In the genomic region with DNA sequence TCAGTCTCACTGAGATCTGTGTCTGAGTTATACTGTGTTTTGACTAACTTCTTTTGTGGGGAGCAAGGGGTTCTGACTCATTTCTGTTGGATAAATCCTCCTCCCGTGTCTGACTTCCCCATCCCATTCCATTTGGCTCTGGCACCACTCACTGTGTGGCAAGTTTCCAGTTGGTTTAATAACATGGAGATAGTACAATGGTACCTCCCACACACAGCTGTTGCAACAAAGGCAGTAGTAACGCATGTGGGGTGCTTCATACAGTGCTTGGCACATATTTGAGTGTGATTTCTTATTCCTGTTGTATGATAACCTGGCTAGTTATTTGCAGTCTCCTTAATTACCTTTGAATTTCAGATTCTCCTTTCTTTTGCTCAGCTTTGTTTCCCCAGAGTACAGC, we compare ENCODE assay signal across 16 mouse cellular contexts. TPM values are rescaled to one million over a fixed set of nuclear protein-coding genes. Genes with fewer than 3 reads are reported as not detected.
DNase-seq lines count a peak whose midpoint lies in the region; ATAC-seq lines count a peak whose summit lies in the region.
"Had no signal": no experiment of that assay in that cellular context is flagged by ENCODE, and none has a peak within 500 bp of the region (broad histone marks: within the 10 kb centered on the region; RNA-seq: fewer than 3 reads in every experiment).

No protein-coding gene starts in this region.

- H3K27ac ChIP-seq in heart, embryonic 10.5 days = no peak overlapping the region
- H3K27ac ChIP-seq: hindbrain, embryonic 10.5 days; limb, embryonic 10.5 days; lung, embryonic 15.5 days; midbrain, embryonic 15.5 days; stomach, embryonic 15.5 days had no signal

- 61% methylated on average over 2 of the region's 2 CpGs for WGBS in heart, embryonic 10.5 days

- no peak for ATAC-seq in erythroid progenitor cell, adult 5-6 weeks (replicated peaks; ENCODE audit: low FRiP score, poor library complexity, severe bottlenecking)
- ATAC-seq: midbrain, embryonic 15.5 days had no signal

- H3K4me3 ChIP-seq in heart, embryonic 10.5 days = no peak overlapping the region
- H3K4me3 ChIP-seq: hindbrain, embryonic 10.5 days; limb, embryonic 10.5 days; lung, embryonic 15.5 days; midbrain, embryonic 15.5 days; stomach, embryonic 15.5 days had no signal

- H3K4me1 ChIP-seq in heart, embryonic 10.5 days = no peaks in the 10 kb centered on the region
- H3K4me1 ChIP-seq: hindbrain, embryonic 10.5 days; limb, embryonic 10.5 days; lung, embryonic 15.5 days; midbrain, embryonic 15.5 days; stomach, embryonic 15.5 days had no signal

- no peaks in the 10 kb centered on the region for H3K27me3 ChIP-seq in heart, embryonic 10.5 days (ENCODE audit: insufficient read depth, poor library complexity, severe bottlenecking)
- H3K27me3 ChIP-seq: lung, embryonic 15.5 days; midbrain, embryonic 15.5 days; stomach, embryonic 15.5 days had no signal

- no peaks in the 10 kb centered on the region; the same call in 1 of the 2 replicates for H3K36me3 ChIP-seq in heart, embryonic 10.5 days
- H3K36me3 ChIP-seq: limb, embryonic 10.5 days; lung, embryonic 15.5 days; midbrain, embryonic 15.5 days; stomach, embryonic 15.5 days had no signal

- H3K9me3 ChIP-seq in heart, embryonic 10.5 days = no peaks in the 10 kb centered on the region
- H3K9me3 ChIP-seq: hindbrain, embryonic 10.5 days; limb, embryonic 10.5 days; lung, embryonic 15.5 days; midbrain, embryonic 15.5 days; stomach, embryonic 15.5 days had no signal

- DNase-seq in heart, adult 18-20 months = peak; percentile 21 to 29
- DNase-seq in heart, embryonic 10.5 days (ENCODE audit: low spot score) = no peak
- DNase-seq in testis, postnatal 14 days (ENCODE audit: low spot score) = peak; percentile 17
- DNase-seq in testis, postnatal 10 days (ENCODE audit: low spot score) = no peak
- DNase-seq in layer of hippocampus, adult 8-10 months (ENCODE audit: low spot score in 2 of 2) = peak; percentile 51 to 62
- no peak for DNase-seq in kidney, adult 9 months
- no peak for DNase-seq in kidney, postnatal 25 days
- DNase-seq: cerebellum, adult 18-20 months; gastrocnemius, postnatal 10 days; kidney, adult 11 months had no signal

RNA-seq across cellular contexts. Expression of gene Noc3l, which starts 40.2 kb away (rescaled TPM):
- 1 to 10 TPM; 6.3 to 6.9 TPM for total RNA-seq in heart, adult 18-20 months (2021)
- 6.8 and 7.8 TPM in 2 replicates for polyA plus RNA-seq in heart, embryonic 10.5 days (2016; fragmentation: Nextera tagmentation; extraction: Ambion mirVana)
- 10 to 100 TPM; 12.7 to 16.1 (median 14.5) TPM for total RNA-seq in layer of hippocampus, adult 8-10 months (2022)
- 4.0 and 8.0 TPM in 2 replicates for total RNA-seq in erythroid progenitor cell, adult 5-6 weeks (2015; ENCODE audit: low replicate concordance)
- total RNA-seq in erythroid progenitor cell, adult 5-6 weeks (2017; ENCODE audit: low replicate concordance) = 9.1 and 9.2 TPM in 2 replicates

RNA-seq across cellular contexts. Expression of gene Tbc1d12, which starts 57.6 kb away (rescaled TPM):
- 1 to 10 TPM; 7.1 to 7.2 TPM for total RNA-seq in heart, adult 18-20 months (2021)
- polyA plus RNA-seq in heart, embryonic 10.5 days (2016; fragmentation: Nextera tagmentation; extraction: Ambion mirVana) = 1.6 and 2.1 TPM in 2 replicates
- 10 to 100 TPM; 11.7 to 12.5 (median 12.2) TPM for total RNA-seq in layer of hippocampus, adult 8-10 months (2022)
- 6.5 and 9.2 TPM in 2 replicates for total RNA-seq in erythroid progenitor cell, adult 5-6 weeks (2015; ENCODE audit: low replicate concordance)
- 11.9 and 13.0 TPM in 2 replicates for total RNA-seq in erythroid progenitor cell, adult 5-6 weeks (2017; ENCODE audit: low replicate concordance)

Comparison
In these comparisons a context has a peak if more than half of its experiments do, and no peak if none do; other contexts are left out.
1. DNase-seq: peak in heart, adult 18-20 months (2 of 2), testis, postnatal 14 days (single experiment) and layer of hippocampus, adult 8-10 months (2 of 2); none in heart, embryonic 10.5 days (single experiment), testis, postnatal 10 days (single experiment), kidney, adult 9 months (single experiment) and kidney, postnatal 25 days (0 of 2).